8 mouse cellular contexts compared by ENCODE assay signal in the genomic region with DNA sequence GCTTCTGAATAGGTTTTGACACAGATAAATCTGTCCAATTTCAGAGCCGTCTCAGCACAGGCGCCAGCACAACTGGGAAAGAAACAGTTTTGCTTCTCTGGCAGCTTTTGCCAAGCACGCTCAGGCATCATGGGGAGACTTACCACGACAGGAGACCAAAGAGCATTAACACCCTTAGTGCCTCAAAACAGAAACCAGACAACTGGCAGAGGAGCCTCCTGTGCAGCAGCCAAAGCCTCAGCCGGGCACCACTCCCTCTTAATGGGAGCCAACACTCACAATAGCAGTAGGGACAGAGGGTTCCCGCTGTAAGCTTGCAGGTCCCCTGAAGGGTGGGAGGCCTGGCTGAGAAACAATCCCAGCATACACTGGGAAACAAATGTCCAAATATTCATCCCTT.
DNase-seq lines count a peak whose midpoint lies in the region.

No protein-coding gene starts in this region.

- peak; percentile 32 to 39 for DNase-seq in kidney, postnatal 36 days
- no peak for DNase-seq in kidney, postnatal 14 days
- DNase-seq in adipocyte (ENCODE audit: low spot score), result peak; percentile 11
- DNase-seq in cerebellum, adult 9-10 months, result peak; percentile 84
- DNase-seq in heart, adult 9 months (ENCODE audit: low spot score in 2 of 2), result peak; percentile 71 to 77
- DNase-seq in frontal cortex, postnatal 25 days (ENCODE audit: low spot score in 2 of 2), result no peak
- no peak for DNase-seq in embryo, embryonic 10.5 days (ENCODE audit: low spot score)
- no peak for DNase-seq in thymus, postnatal 10 days (ENCODE audit: low spot score in 2 of 2)

Comparison
In these comparisons a context has a peak if more than half of its experiments do, and no peak if none do; other contexts are left out.
1. DNase-seq: peak in kidney, postnatal 36 days (2 of 2), adipocyte (single experiment), cerebellum, adult 9-10 months (single experiment) and heart, adult 9 months (2 of 2); none in kidney, postnatal 14 days (single experiment), frontal cortex, postnatal 25 days (0 of 2), embryo, embryonic 10.5 days (single experiment) and thymus, postnatal 10 days (0 of 2).